Mouse (Mus musculus) gastrocnemius, postnatal 14 days (tissue): ENCODE results near the gene Dpf3. TPM values are rescaled to one million over a fixed set of nuclear protein-coding genes. Genes with fewer than 3 reads are reported as not detected.
A peak's percentile ranks its signal among the peaks of the same experiment; 100 is the strongest.

Source experiments
- DNase-seq: peaks from one replicate; pipeline ENCODE4 v3.0.0; 2021; ENCODE audit warnings: mixed read lengths
- intact Hi-C: fragments of 180-260 bp; cut with DNase I; formaldehyde crosslinking; loops from one replicate; pipeline ENCODE4 v1.15.1; 2025; ENCODE audit warnings: low total_unique reads
- total RNA-seq, 2 experiments: library from RNA; stranded (reverse); gene quantifications; 2 replicates each; pipeline ENCODE4 v1.2.3; 2021

Gene Dpf3
- total RNA-seq, 2 experiments from 2014 or later = 18.7 to 19.5 TPM

GRCm38 (mm10) chr12:83476277-83476676, 11.2 kb downstream of the Dpf3 start:
- intact Hi-C loops = no loop called here
- DNase-seq = no peak

- no peak for DNase-seq
- intact Hi-C loops = no loop called here
Measured at GRCm38 (mm10) chr12:83475419-83475818, 12.1 kb downstream of the Dpf3 start.

GRCm38 (mm10) chr12:83473987-83474600, 13.4 kb downstream of the Dpf3 start:
- DNase-seq = no peak
- intact Hi-C loops = no loop called here

- intact Hi-C loops = no loop called here
Measured at GRCm38 (mm10) chr12:83471760-83472159, 15.8 kb downstream of the Dpf3 start.

GRCm38 (mm10) chr12:83470085-83470484, 17.4 kb downstream of the Dpf3 start:
- intact Hi-C loops = no loop called here
- no peak for DNase-seq

More at GRCm38 (mm10) chr12:83471760-83472159, 15.8 kb downstream of the Dpf3 start:
- DNase-seq = no peak

- DNase-seq = peak; percentile 14
- intact Hi-C loops = no loop called here
Measured at GRCm38 (mm10) chr12:83466508-83467430, 20.7 kb downstream of the Dpf3 start.

- intact Hi-C loops = no loop called here
- DNase-seq = no peak
Measured at GRCm38 (mm10) chr12:83466053-83466452, 21.5 kb downstream of the Dpf3 start.

- intact Hi-C loops = no loop called here
- no peak for DNase-seq
Measured at GRCm38 (mm10) chr12:83460272-83460671, 27.2 kb downstream of the Dpf3 start.

- intact Hi-C loops = no loop called here
- DNase-seq = no peak
Measured at GRCm38 (mm10) chr12:83454697-83455321, 32.7 kb downstream of the Dpf3 start.

- DNase-seq = no peak
- intact Hi-C loops = no loop called here
Measured at GRCm38 (mm10) chr12:83451850-83452249, 35.7 kb downstream of the Dpf3 start.

GRCm38 (mm10) chr12:83450471-83450870, 37.0 kb downstream of the Dpf3 start:
- DNase-seq = no peak
- intact Hi-C loops = no loop called here

- intact Hi-C loops = no loop called here
- DNase-seq = no peak
Measured at GRCm38 (mm10) chr12:83449202-83449601, 38.3 kb downstream of the Dpf3 start.

- DNase-seq = no peak
- intact Hi-C loops = no loop called here
Measured at GRCm38 (mm10) chr12:83445587-83445986, 41.9 kb downstream of the Dpf3 start.

GRCm38 (mm10) chr12:83444448-83444847, 43.1 kb downstream of the Dpf3 start:
- intact Hi-C loops = no loop called here
- no peak for DNase-seq

- no peak for DNase-seq
- intact Hi-C loops = no loop called here
Measured at GRCm38 (mm10) chr12:83438002-83438401, 49.5 kb downstream of the Dpf3 start.

GRCm38 (mm10) chr12:83433987-83434698, 53.4 kb downstream of the Dpf3 start:
- no peak for DNase-seq
- intact Hi-C loops = no loop called here

GRCm38 (mm10) chr12:83433436-83433835, 54.1 kb downstream of the Dpf3 start:
- no peak for DNase-seq
- intact Hi-C loops = no loop called here

- intact Hi-C loops = no loop called here
- no peak for DNase-seq
Measured at GRCm38 (mm10) chr12:83430207-83430606, 57.3 kb downstream of the Dpf3 start.

GRCm38 (mm10) chr12:83428016-83428415, 59.5 kb downstream of the Dpf3 start:
- DNase-seq = no peak
- intact Hi-C loops = no loop called here

GRCm38 (mm10) chr12:83427601-83428000, 59.9 kb downstream of the Dpf3 start:
- DNase-seq = no peak
- intact Hi-C loops = no loop called here
